Mouse (Mus musculus): ENCODE results near the gene Slc22a6.

- TF ChIP-seq POLR2A (IDR thresholded peaks at IDR 0.05; ENCODE audit: extremely low read depth, insufficient read depth, low read length) (no peak), CTCF (IDR thresholded peaks at IDR 0.05; ENCODE audit: low read depth, low read length) (no peak)
Observed at GRCm38 (mm10) chr19:8572485-8572884, 45.4 kb upstream of the Slc22a6 start.
